Mouse (Mus musculus): ENCODE results near the gene Esyt1.

Esyt1 gene

GRCm38 (mm10) chr10:128487861-128488712 is 37.6 kb downstream of the Esyt1 start:
- no peak for DNase-seq (ENCODE audit: low spot score in 2 of 2)

GRCm38 (mm10) chr10:128486370-128486769 is 39.3 kb downstream of the Esyt1 start:
- no peak for DNase-seq (ENCODE audit: low spot score in 2 of 2)

- no peak for DNase-seq (ENCODE audit: low spot score in 2 of 2)
Observed at GRCm38 (mm10) chr10:128474366-128474765, 51.3 kb downstream of the Esyt1 start.

- no peak for DNase-seq (ENCODE audit: low spot score in 2 of 2)
Observed at GRCm38 (mm10) chr10:128460270-128460630, 65.4 kb downstream of the Esyt1 start.
